Mouse (Mus musculus) layer of hippocampus, adult 2 months (tissue): ENCODE results near the gene Tgfa. TPM values are rescaled to one million over a fixed set of nuclear protein-coding genes. Genes with fewer than 3 reads are reported as not detected.

Source experiments
- DNase-seq, 2 experiments: peaks; one replicate each; pipeline ENCODE4 v3.0.0; 2022; ENCODE audit warnings: low spot score in 2 of 2
- H3K27ac ChIP-seq: fragments of 200-600 bp; 2 replicates; pipeline ENCODE4 v1.8.1; 2022
- H3K4me3 ChIP-seq: fragments of 200-600 bp; 2 replicates; pipeline ENCODE4 v1.8.1; 2022; ENCODE audit warnings: mild to moderate bottlenecking
- CTCF ChIP-seq: fragments of 200-600 bp; conservative IDR thresholded peaks from 2 replicates; pipeline ENCODE4 v1.8.1; 2022; ENCODE audit warnings: antibody characterized with exemption, mild to moderate bottlenecking, moderate library complexity
- total RNA-seq, 2 experiments: library from RNA; stranded (reverse); gene quantifications; 2 replicates each; pipeline ENCODE4 v1.2.3; 2021

The Tgfa gene
- total RNA-seq, 2 experiments from 2014 or later: 28.3 to 32.0 TPM

- no peak for TF ChIP-seq CTCF
- no peak for DNase-seq
- no peak overlapping the region for H3K4me3 ChIP-seq
- H3K27ac ChIP-seq: peak overlapping the region; percentile 78; the same call in 1 of the 2 replicates
Measured at GRCm38 (mm10) chr6:86252176-86253125, 57.4 kb downstream of the Tgfa start.

GRCm38 (mm10) chr6:86255899-86256298 lies 60.9 kb downstream of the Tgfa start:
- no peak for TF ChIP-seq CTCF
- DNase-seq: no peak
- H3K4me3 ChIP-seq: no peak overlapping the region
- H3K27ac ChIP-seq: no peak overlapping the region

GRCm38 (mm10) chr6:86259242-86259641 lies 64.2 kb downstream of the Tgfa start:
- H3K4me3 ChIP-seq: no peak overlapping the region
- H3K27ac ChIP-seq: no peak overlapping the region
- DNase-seq: no peak
- no peak for TF ChIP-seq CTCF

- Histone ChIP-seq H3K27ac (no peak overlapping the region), H3K4me3 (no peak overlapping the region)
- no peak for DNase-seq
- TF ChIP-seq CTCF: peak; percentile 59
Measured at GRCm38 (mm10) chr6:86260322-86261050, 65.5 kb downstream of the Tgfa start.

- TF ChIP-seq CTCF: no peak
- Histone ChIP-seq H3K4me3 (no peak overlapping the region), H3K27ac (no peak overlapping the region)
- DNase-seq: no peak
Measured at GRCm38 (mm10) chr6:86266786-86267185, 71.8 kb downstream of the Tgfa start.

- no peak for TF ChIP-seq CTCF
- Histone ChIP-seq H3K4me3 (no peak overlapping the region), H3K27ac (no peak overlapping the region)
- DNase-seq: no peak
Measured at GRCm38 (mm10) chr6:86270373-86271068, 75.5 kb downstream of the Tgfa start.

GRCm38 (mm10) chr6:86271130-86271529 lies 76.1 kb downstream of the Tgfa start:
- Histone ChIP-seq H3K4me3 (no peak overlapping the region), H3K27ac (no peak overlapping the region)
- TF ChIP-seq CTCF: no peak
- DNase-seq: no peak

- Histone ChIP-seq H3K4me3 (no peak overlapping the region), H3K27ac (no peak overlapping the region)
- DNase-seq: no peak
- TF ChIP-seq CTCF: peak; percentile 62
Measured at GRCm38 (mm10) chr6:86275704-86276103, 80.7 kb downstream of the Tgfa start.

GRCm38 (mm10) chr6:86276816-86277215 lies 81.8 kb downstream of the Tgfa start:
- no peak overlapping the region for H3K27ac ChIP-seq
- H3K4me3 ChIP-seq: no peak overlapping the region
- no peak for TF ChIP-seq CTCF
- no peak for DNase-seq

- no peak for DNase-seq
- TF ChIP-seq CTCF: peak; percentile 62
- H3K4me3 ChIP-seq: no peak overlapping the region
- no peak overlapping the region for H3K27ac ChIP-seq
Measured at GRCm38 (mm10) chr6:86277620-86278019, 82.6 kb downstream of the Tgfa start.

GRCm38 (mm10) chr6:86281573-86282210 lies 86.7 kb downstream of the Tgfa start:
- no peak for DNase-seq
- no peak overlapping the region for H3K27ac ChIP-seq
- no peak overlapping the region for H3K4me3 ChIP-seq
- no peak for TF ChIP-seq CTCF

GRCm38 (mm10) chr6:86293301-86293700 lies 98.3 kb downstream of the Tgfa start:
- TF ChIP-seq CTCF: no peak
- no peak for DNase-seq
- Histone ChIP-seq H3K27ac (no peak overlapping the region), H3K4me3 (no peak overlapping the region)
